Mouse (Mus musculus) intestine, embryonic 16.5 days (tissue): ENCODE measurements around the gene Tmem229b. TPM values are rescaled to one million over a fixed set of nuclear protein-coding genes. Genes with fewer than 3 reads are reported as not detected.

Source experiments
- ATAC-seq: fragments of 200-750 bp; cut with Nextera tagmentation; 2 replicates; pipeline ENCODE4 v1.8.0; 2017; ENCODE audit warnings: moderate TSS enrichment, moderate library complexity
- H3K27ac ChIP-seq: fragments of 300-500 bp; sonication (generic); 2 replicates; pipeline ENCODE4 v1.5.1; 2014; ENCODE audit warnings: mild to moderate bottlenecking, low read length
- H3K27me3 ChIP-seq: fragments of 300-500 bp; sonication (generic); replicated peaks from 2 replicates; pipeline ENCODE4 v1.6.1; 2014; ENCODE audit warnings: low read length, control low read depth, mixed read lengths; ENCODE audit not compliant: control insufficient read depth, insufficient read depth
- H3K36me3 ChIP-seq: fragments of 300-500 bp; sonication (generic); 2 replicates; pipeline ENCODE4 v1.6.1; 2014; ENCODE audit warnings: low read length, control low read depth; ENCODE audit not compliant: control insufficient read depth, insufficient read depth
- H3K4me1 ChIP-seq: fragments of 300-500 bp; sonication (generic); 2 replicates; pipeline ENCODE4 v1.6.1; 2014; ENCODE audit warnings: low read length, control low read depth, mixed read lengths; ENCODE audit not compliant: control insufficient read depth, insufficient read depth
- H3K4me2 ChIP-seq: fragments of 300-500 bp; sonication (generic); 2 replicates; pipeline ENCODE4 v1.6.1; 2014; ENCODE audit warnings: low read depth, low read length, control low read depth
- H3K4me3 ChIP-seq: fragments of 300-500 bp; sonication (generic); 2 replicates; pipeline ENCODE4 v1.5.1; 2014; ENCODE audit warnings: mild to moderate bottlenecking, low read length
- H3K9ac ChIP-seq: fragments of 300-500 bp; sonication (generic); 2 replicates; pipeline ENCODE4 v1.6.1; 2014; ENCODE audit warnings: low read depth, low read length
- H3K9me3 ChIP-seq: fragments of 300-500 bp; sonication (generic); 2 replicates; pipeline ENCODE4 v1.6.1; 2016; ENCODE audit warnings: low read length, control low read depth; ENCODE audit not compliant: control insufficient read depth
- WGBS: fragments of 180-500 bp; shearing (Covaris S2); extraction: QIAGEN DNeasy Blood & Tissue Kit; methylation state at CpG from one replicate; pipeline ENCODE4 v1.1.7; 2014; 5-methylcytosine and 5-hydroxymethylcytosine counted together
- polyA plus RNA-seq: library from polyadenylated mRNA; unstranded; fragments of >200 nt; fragmentation: Nextera tagmentation; extraction: Ambion mirVana; gene quantifications from 2 replicates; pipeline ENCODE4 v1.2.1, GENCODE M21; 2015

Gene Tmem229b
- polyA plus RNA-seq, 1 experiment from 2014 or later, result 5.1 TPM

- H3K9ac ChIP-seq, result no peak overlapping the region
- no peaks in the 10 kb centered on the region for H3K36me3 ChIP-seq
- WGBS, result 78% methylated on average over 4 of the region's 4 CpGs
- no peaks in the 10 kb centered on the region for H3K27me3 ChIP-seq
- ATAC-seq, result no peak
- no peak overlapping the region for H3K4me3 ChIP-seq
- no peak overlapping the region for H3K27ac ChIP-seq
- no peaks in the 10 kb centered on the region for H3K4me1 ChIP-seq
- H3K9me3 ChIP-seq, result no peaks in the 10 kb centered on the region
- no peak overlapping the region for H3K4me2 ChIP-seq
Measured at GRCm38 (mm10) chr12:78996271-78996670, 11.2 kb downstream of the Tmem229b start.

- Histone ChIP-seq H3K36me3 (no peaks in the 10 kb centered on the region), H3K9me3 (no peaks in the 10 kb centered on the region), H3K4me3 (no peak overlapping the region), H3K4me1 (no peaks in the 10 kb centered on the region; the same call in 1 of the 2 replicates), H3K27ac (no peak overlapping the region), H3K9ac (no peak overlapping the region), H3K27me3 (no peaks in the 10 kb centered on the region), H3K4me2 (no peak overlapping the region)
- 54% methylated on average over 9 of the region's 9 CpGs for WGBS
- peak; percentile 59 for ATAC-seq
Measured at GRCm38 (mm10) chr12:78987581-78988081, 19.8 kb downstream of the Tmem229b start.

GRCm38 (mm10) chr12:78984035-78984432 lies 23.4 kb downstream of the Tmem229b start:
- no peak overlapping the region for H3K27ac ChIP-seq
- H3K4me3 ChIP-seq, result no peak overlapping the region
- H3K4me1 ChIP-seq, result peaks cover 6% of the 10 kb centered on the region; the same call in 1 of the 2 replicates
- no peaks in the 10 kb centered on the region for H3K36me3 ChIP-seq
- WGBS, result 50% methylated on average over 3 of the region's 3 CpGs
- H3K9me3 ChIP-seq, result no peaks in the 10 kb centered on the region
- H3K4me2 ChIP-seq, result no peak overlapping the region
- no peak overlapping the region for H3K9ac ChIP-seq
- H3K27me3 ChIP-seq, result no peaks in the 10 kb centered on the region
- peak; percentile 38; the same call in 1 of the 2 replicates for ATAC-seq

GRCm38 (mm10) chr12:78983296-78984034 lies 24.0 kb downstream of the Tmem229b start:
- H3K4me1 ChIP-seq, result peaks cover 6% of the 10 kb centered on the region; the same call in 1 of the 2 replicates
- no peak overlapping the region for H3K27ac ChIP-seq
- no peaks in the 10 kb centered on the region for H3K9me3 ChIP-seq
- 55% methylated on average over 9 of the region's 9 CpGs for WGBS
- no peak overlapping the region for H3K9ac ChIP-seq
- no peak overlapping the region for H3K4me3 ChIP-seq
- no peaks in the 10 kb centered on the region for H3K27me3 ChIP-seq
- no peaks in the 10 kb centered on the region for H3K36me3 ChIP-seq
- H3K4me2 ChIP-seq, result no peak overlapping the region
- 0 out of 2 replicates have a peak, but pooled peaks have one; percentile 20 for ATAC-seq

GRCm38 (mm10) chr12:78981938-78982825 lies 25.2 kb downstream of the Tmem229b start:
- Histone ChIP-seq H3K4me3 (no peak overlapping the region), H3K27me3 (no peaks in the 10 kb centered on the region), H3K4me1 (peaks cover 6% of the 10 kb centered on the region; the same call in 1 of the 2 replicates), H3K9me3 (no peaks in the 10 kb centered on the region), H3K4me2 (no peak overlapping the region), H3K9ac (no peak overlapping the region), H3K27ac (no peak overlapping the region), H3K36me3 (no peaks in the 10 kb centered on the region)
- no peak for ATAC-seq
- 52% methylated on average over 9 of the region's 9 CpGs for WGBS

GRCm38 (mm10) chr12:78981131-78981530 lies 26.3 kb downstream of the Tmem229b start:
- no peaks in the 10 kb centered on the region for H3K9me3 ChIP-seq
- H3K4me2 ChIP-seq, result no peak overlapping the region
- no peaks in the 10 kb centered on the region for H3K27me3 ChIP-seq
- no peak for ATAC-seq
- WGBS, result 83% methylated on average over 2 of the region's 2 CpGs
- no peak overlapping the region for H3K27ac ChIP-seq
- peaks cover 6% of the 10 kb centered on the region; the same call in 1 of the 2 replicates for H3K4me1 ChIP-seq
- H3K36me3 ChIP-seq, result no peaks in the 10 kb centered on the region
- no peak overlapping the region for H3K4me3 ChIP-seq
- H3K9ac ChIP-seq, result no peak overlapping the region

- WGBS, result 60% methylated on average over 5 of the region's 5 CpGs
- ATAC-seq, result peak; percentile 54
- Histone ChIP-seq H3K27me3 (no peaks in the 10 kb centered on the region), H3K27ac (no peak overlapping the region), H3K4me1 (peaks cover 6% of the 10 kb centered on the region; the same call in 1 of the 2 replicates), H3K9me3 (no peaks in the 10 kb centered on the region), H3K4me3 (no peak overlapping the region), H3K36me3 (no peaks in the 10 kb centered on the region), H3K4me2 (no peak overlapping the region), H3K9ac (no peak overlapping the region)
Measured at GRCm38 (mm10) chr12:78980683-78981091, 26.7 kb downstream of the Tmem229b start.

- Histone ChIP-seq H3K4me2 (no peak overlapping the region), H3K4me3 (no peak overlapping the region), H3K36me3 (no peaks in the 10 kb centered on the region), H3K9me3 (no peaks in the 10 kb centered on the region), H3K27me3 (no peaks in the 10 kb centered on the region), H3K27ac (no peak overlapping the region), H3K9ac (no peak overlapping the region), H3K4me1 (0 out of 2 replicates have a peak, but pooled peaks cover 6% of the 10 kb centered on the region)
- no peak for ATAC-seq
- 79% methylated on average over 4 of the region's 4 CpGs for WGBS
Measured at GRCm38 (mm10) chr12:78977552-78977951, 29.9 kb downstream of the Tmem229b start.

GRCm38 (mm10) chr12:78977078-78977477 lies 30.3 kb downstream of the Tmem229b start:
- 0 out of 2 replicates have a peak, but pooled peaks cover 6% of the 10 kb centered on the region for H3K4me1 ChIP-seq
- H3K9ac ChIP-seq, result no peak overlapping the region
- H3K4me2 ChIP-seq, result no peak overlapping the region
- no peaks in the 10 kb centered on the region for H3K27me3 ChIP-seq
- H3K36me3 ChIP-seq, result no peaks in the 10 kb centered on the region
- no peak overlapping the region for H3K27ac ChIP-seq
- no peaks in the 10 kb centered on the region for H3K9me3 ChIP-seq
- 73% methylated on average over 4 of the region's 4 CpGs for WGBS
- no peak for ATAC-seq
- H3K4me3 ChIP-seq, result no peak overlapping the region
